Mouse (Mus musculus) embryo, embryonic 10 days (tissue): ENCODE results near the gene Mpp4.

Experiments
- DNase-seq: peaks from one replicate; pipeline ENCODE4 v3.0.0-alpha.2; 2015; ENCODE audit warnings: low spot score

The Mpp4 gene

GRCm38 (mm10) chr1:59167654-59168425 is 4.7 kb upstream of the Mpp4 start:
- DNase-seq: no peak

GRCm38 (mm10) chr1:59166232-59166905 is 3.2 kb upstream of the Mpp4 start:
- no peak for DNase-seq

GRCm38 (mm10) chr1:59163918-59164317 is 729 bp upstream of the Mpp4 start:
- no peak for DNase-seq

- no peak for DNase-seq
Measured at GRCm38 (mm10) chr1:59162309-59163024, 722 bp downstream of the Mpp4 start.

GRCm38 (mm10) chr1:59161396-59161795 is 1.8 kb downstream of the Mpp4 start:
- no peak for DNase-seq

GRCm38 (mm10) chr1:59160871-59161270 is 2.3 kb downstream of the Mpp4 start:
- no peak for DNase-seq

GRCm38 (mm10) chr1:59159136-59159535 is 4.1 kb downstream of the Mpp4 start:
- no peak for DNase-seq

GRCm38 (mm10) chr1:59158498-59158897 is 4.7 kb downstream of the Mpp4 start:
- DNase-seq: no peak

GRCm38 (mm10) chr1:59157846-59158245 is 5.3 kb downstream of the Mpp4 start:
- no peak for DNase-seq

- DNase-seq: no peak
Measured at GRCm38 (mm10) chr1:59152346-59152745, 10.8 kb downstream of the Mpp4 start.

- DNase-seq: no peak
Measured at GRCm38 (mm10) chr1:59150542-59150941, 12.6 kb downstream of the Mpp4 start.

GRCm38 (mm10) chr1:59144543-59144942 is 18.6 kb downstream of the Mpp4 start:
- peak; percentile 22 for DNase-seq

GRCm38 (mm10) chr1:59142809-59143208 is 20.4 kb downstream of the Mpp4 start:
- peak; percentile 67 for DNase-seq

GRCm38 (mm10) chr1:59134419-59134818 is 28.8 kb downstream of the Mpp4 start:
- DNase-seq: no peak

GRCm38 (mm10) chr1:59128879-59129278 is 34.3 kb downstream of the Mpp4 start:
- no peak for DNase-seq

GRCm38 (mm10) chr1:59125558-59125957 is 37.6 kb downstream of the Mpp4 start:
- DNase-seq: no peak

GRCm38 (mm10) chr1:59119720-59120457 is 43.3 kb downstream of the Mpp4 start, which contains the start of gene Tmem237:
Gene Tmem237, minus strand, starts transcription at chr1:59120408.
- peak; percentile 93 for DNase-seq

- no peak for DNase-seq
Measured at GRCm38 (mm10) chr1:59110524-59110923, 52.7 kb downstream of the Mpp4 start.

- DNase-seq: no peak
Measured at GRCm38 (mm10) chr1:59102071-59102470, 61.1 kb downstream of the Mpp4 start.

- no peak for DNase-seq
Measured at GRCm38 (mm10) chr1:59101020-59101419, 62.2 kb downstream of the Mpp4 start.

- DNase-seq: no peak
Measured at GRCm38 (mm10) chr1:59094705-59095104, 68.5 kb downstream of the Mpp4 start, which contains the start of gene C2cd6. Gene C2cd6, minus strand, starts transcription at chr1:59094900.
